Mouse (Mus musculus): ENCODE results near the gene Blmh. TPM values are rescaled to one million over a fixed set of nuclear protein-coding genes. Genes with fewer than 3 reads are reported as not detected.
"Not testable (repeated sequence)": the region's sequence is repeated elsewhere in the genome, so short reads cannot be mapped to it uniquely, and the experiment has no call there.

The Blmh gene
- total RNA-seq, 2 experiments from 2014 or later: 70.3 to 70.9 TPM

DNA sequence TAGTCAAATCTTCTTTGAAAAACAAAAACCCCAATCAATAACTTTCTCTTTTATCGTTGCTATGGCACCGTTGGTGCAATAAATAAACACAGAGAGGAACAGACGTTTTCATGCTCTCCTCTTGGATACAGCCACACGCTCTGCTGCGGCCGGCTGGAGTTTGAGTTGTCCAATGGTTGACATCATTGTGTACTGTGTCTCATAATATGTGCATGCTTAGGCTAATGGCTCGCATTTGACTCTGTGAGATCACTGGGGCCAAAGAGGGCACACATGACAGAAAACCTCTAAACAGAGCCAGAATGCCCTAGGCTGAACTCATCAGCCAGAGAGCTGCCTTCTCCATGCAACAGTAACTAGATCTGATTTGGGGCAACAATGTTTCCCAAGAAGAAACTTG, 10.2 kb upstream of the Blmh start:
- no peak for DNase-seq (ENCODE audit: low spot score in 2 of 2)

DNA sequence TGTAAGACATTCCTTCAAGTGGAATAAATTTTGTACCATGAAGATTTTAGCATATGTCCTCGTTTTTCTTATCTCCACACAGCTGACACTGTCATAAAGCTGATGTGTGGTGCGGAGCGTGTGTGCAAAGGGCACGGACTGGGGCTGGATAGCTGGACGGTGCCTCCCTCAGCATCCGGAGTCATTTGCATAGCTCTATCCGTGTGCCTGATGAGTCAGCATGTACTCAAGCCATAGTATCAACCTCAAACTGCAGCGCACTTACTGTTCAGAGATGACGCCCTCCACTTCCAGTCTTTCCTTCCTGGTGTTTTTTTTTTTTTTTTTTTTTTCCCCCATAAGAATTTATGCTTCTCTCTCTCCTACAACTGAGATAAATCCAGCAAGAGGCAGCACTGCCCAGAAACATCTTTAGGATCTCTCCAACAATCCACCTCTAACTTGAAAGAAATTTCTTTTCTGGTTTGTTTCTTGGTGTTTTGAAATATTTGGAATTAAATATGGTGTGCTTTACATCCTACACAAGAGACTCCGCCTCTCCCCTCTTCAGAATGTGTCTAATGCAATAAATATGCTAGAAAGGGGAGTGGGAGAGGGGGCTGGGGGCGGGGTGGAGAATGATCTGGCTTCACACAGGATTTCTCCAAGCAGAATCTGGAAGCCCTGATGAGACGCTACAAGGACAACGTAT, 7.9 kb upstream of the Blmh start:
- DNase-seq (ENCODE audit: low spot score in 2 of 2): no peak

DNA sequence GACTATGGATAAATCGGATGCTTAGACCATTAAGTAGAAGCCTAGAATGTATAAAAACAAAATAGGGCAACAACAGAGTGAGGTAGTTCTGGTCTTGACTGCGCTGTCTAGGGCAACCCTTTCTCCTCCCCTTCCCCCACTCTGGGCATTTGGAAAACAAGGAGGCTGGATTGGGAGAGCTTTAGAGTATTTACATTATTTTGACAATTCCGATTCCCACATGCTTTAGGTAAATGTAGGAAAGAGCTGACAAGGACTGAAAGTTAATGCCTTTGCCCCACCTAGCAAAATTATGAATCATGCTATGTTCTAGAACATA, 7.4 kb upstream of the Blmh start:
- DNase-seq (ENCODE audit: low spot score in 2 of 2): no peak

DNA sequence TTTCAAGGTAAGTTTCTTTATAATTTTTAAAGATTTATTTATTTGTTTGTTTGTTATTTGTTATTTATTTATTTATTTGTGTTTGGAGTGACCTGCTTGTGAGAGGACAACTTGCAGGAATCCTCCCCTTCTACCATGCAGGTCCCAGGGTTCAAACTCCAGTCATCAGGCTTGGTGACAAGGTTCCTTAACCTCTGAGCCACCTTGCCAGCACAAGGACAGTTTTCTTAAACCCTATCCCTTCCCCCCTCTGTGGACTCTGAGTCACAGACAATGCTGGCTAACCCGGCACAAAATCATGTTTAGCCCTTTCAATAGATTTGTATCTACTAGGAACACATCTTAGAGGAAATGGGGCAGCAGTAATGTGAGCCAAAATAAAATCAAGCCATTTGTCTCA, 4.0 kb upstream of the Blmh start:
- DNase-seq (ENCODE audit: low spot score in 2 of 2): no peak

DNA sequence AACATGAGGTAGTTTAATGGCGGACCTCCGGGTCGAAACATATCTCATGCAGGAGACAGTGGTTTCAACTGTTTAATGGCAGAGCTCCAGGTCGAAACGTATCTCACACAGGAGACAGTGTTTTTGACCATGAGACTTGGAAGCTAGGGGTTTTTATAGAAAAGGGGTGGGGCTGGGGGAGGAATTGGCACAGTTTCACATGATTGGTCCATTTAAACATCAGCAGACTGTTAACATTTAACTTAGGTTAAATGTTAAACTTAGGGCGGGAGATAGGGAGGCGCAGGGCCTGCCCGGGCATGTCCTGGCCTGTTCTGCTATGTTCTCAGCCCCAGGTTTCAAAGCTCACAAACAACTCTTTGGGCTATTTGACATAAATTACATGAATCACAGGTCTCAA, 4.0 kb downstream of the Blmh start:
- DNase-seq (ENCODE audit: low spot score in 2 of 2): not testable (repeated sequence)

DNA sequence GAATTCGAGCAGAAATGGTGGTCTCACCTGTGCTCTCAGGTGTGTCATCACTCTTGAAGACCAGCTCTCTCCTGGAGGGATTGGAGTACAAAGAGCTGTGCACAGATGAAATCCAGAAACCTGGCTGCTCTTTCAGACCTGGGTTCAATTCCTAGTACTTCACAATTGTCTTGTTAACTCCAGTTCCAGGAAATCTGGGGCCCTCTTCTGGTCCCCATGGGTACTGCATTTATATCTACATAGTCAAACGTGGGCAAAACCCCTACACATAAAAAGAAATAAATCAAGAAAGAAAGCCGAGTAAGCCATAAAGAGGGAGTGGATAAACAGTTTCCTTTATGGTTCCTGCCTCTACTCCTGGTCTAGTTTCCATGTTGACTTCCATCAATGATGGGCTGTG, 8.6 kb downstream of the Blmh start:
- no peak for DNase-seq (ENCODE audit: low spot score in 2 of 2)

DNA sequence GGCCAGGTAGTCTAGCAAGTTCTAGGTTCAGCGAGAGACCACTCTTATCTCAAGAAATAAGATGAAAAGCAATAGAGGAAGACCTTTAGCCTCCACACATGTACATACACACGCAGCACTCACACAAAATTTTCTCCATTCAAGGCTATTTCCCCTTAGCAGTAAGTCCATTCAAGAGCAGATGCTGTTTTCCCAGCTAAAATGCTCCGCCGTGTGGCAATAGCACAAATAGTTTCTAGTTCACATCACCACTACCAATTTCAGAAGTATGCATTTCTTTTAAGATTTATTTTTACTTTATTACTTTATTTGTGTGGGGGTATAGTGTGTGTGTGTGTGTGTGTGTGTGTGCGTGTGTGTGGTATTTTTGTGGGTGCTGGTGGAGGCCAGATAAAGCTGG, 12.0 kb downstream of the Blmh start:
- no peak for DNase-seq (ENCODE audit: low spot score in 2 of 2)

DNA sequence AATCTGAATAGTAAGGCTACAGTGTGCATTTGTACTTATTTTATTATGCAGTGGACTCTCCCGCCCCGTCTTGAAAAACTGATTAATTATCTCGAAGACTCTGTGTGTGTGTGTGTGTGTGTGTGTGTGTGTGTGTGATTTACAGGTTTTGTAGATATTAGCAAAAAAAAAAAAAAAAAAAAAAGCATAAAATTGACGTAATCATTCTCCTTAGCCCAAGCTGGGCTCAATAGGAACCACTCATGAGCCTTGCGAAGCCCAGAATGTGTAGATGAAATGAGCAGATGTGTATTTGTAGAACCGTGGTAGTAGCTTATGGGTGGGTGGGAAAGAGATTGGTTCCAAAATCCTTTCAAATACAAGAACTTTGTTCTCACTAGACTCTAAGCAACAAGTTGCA, 20.2 kb downstream of the Blmh start:
- DNase-seq (ENCODE audit: low spot score in 2 of 2): no peak

DNA sequence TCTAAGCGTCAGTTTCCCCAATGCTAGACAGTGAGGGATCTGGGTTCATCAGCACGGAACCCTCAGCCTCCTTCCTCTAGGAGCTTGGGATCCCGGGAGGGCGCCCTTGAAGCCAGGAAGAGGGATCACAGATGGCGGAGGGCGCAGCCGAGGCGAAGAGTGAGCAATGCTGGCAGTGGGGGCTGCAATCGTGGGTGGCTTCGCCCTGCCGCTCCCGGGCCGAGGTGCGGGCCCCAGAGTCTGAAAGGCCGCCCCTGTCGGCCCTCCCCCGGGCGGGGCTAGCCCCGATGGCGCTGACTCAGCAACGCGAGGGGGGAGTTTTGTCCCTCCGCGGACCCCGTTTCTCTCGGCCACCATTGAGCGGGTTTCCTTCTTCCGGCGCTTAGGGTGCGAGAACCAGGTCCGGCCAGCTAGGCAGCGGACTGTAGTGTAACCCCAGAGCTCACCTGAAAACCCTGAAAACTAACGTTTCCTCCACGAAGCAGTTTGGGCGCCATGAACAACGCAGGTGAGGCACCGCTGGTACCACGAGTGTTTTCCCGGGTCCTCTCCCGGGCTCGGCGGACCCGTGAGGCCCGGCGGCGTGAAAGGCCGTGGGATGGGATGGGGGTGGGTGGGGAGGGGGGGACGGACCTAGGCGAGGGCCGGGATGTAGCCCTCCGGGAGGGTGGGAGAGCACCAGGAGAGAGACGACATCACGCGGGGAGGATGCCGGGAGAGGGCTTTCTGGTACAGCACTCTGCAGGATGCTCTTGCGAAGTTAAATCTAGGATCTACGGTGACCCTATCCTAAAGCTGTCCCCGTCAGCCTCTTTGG, 21.0 kb downstream of the Blmh start:
- DNase-seq (ENCODE audit: low spot score in 2 of 2): peak; percentile 96 to 97

DNA sequence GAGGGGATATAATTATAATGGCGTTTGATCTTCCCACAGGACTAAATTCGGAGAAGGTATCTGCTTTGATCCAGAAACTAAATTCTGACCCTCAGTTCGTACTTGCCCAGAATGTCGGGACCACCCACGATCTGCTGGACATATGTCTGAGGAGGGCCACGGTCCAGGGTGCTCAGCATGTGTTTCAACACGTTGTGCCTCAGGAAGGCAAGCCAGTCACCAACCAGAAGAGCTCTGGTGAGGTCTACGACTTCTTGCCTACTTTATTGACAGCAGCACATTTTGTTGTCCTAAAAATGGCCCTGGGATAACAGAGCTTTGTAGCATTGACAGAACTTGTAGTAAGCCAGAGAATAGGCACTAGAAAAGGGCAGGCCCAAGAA, 21.6 kb downstream of the Blmh start:
- DNase-seq (ENCODE audit: low spot score in 2 of 2): peak in 1 of 2 experiments; percentile 13

DNA sequence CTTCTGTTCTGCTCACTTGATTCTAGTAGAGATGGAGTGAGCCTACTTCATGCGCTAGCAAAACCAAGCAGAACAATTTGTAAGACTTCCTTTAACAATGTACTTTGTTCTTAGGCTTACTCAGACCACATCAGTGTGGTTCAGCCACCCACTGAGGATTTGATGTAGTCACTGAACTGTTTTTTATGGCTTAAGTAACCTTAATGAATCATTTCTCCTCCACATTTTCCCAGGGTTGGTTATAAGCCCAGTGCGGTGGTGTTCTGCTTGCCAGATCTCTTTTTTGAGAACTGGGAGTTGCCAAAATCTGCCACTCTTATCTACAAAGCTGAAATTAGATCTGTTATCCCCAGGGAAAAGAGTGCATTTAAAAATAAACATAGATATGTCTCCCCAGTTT, 28.9 kb downstream of the Blmh start:
- DNase-seq (ENCODE audit: low spot score in 2 of 2): no peak

DNA sequence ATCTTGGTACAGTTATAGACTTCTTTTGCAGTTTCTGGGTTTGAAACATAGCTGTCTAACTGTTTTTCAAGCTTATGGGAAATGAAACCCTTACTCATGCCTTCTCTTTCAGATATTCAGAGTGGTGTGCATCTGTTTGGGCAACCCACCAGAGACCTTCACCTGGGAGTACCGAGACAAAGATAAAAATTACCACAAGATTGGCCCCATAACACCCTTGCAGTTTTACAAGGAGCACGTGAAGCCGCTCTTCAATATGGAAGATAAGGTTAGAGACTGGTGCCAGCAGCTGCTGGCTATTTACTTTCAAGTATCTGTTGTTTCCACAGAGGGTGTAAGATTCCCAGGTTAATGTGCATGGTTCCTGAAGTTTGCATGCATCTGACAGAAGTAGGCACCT, 41.1 kb downstream of the Blmh start:
- no peak for DNase-seq (ENCODE audit: low spot score in 2 of 2)

DNA sequence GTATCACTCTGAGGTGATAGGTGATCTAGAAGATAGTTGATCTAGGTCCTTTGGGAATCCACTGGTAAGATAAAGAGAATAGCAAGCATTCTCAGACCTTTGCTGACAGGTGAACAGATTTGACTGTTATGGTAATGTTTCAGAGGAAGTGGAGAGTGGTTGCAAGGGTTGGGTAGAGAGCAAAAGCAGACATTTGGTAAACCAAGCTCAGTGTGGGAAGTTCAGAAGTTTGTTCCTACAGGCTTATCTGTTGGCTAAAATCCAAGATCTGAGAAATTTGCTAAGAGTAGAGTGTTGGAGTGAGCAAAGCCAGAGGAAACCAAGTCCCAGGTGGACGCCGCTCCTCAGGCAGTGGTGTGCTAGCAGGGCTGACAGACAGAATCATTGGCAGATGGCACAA, 45.7 kb downstream of the Blmh start:
- no peak for DNase-seq (ENCODE audit: low spot score in 2 of 2)

DNA sequence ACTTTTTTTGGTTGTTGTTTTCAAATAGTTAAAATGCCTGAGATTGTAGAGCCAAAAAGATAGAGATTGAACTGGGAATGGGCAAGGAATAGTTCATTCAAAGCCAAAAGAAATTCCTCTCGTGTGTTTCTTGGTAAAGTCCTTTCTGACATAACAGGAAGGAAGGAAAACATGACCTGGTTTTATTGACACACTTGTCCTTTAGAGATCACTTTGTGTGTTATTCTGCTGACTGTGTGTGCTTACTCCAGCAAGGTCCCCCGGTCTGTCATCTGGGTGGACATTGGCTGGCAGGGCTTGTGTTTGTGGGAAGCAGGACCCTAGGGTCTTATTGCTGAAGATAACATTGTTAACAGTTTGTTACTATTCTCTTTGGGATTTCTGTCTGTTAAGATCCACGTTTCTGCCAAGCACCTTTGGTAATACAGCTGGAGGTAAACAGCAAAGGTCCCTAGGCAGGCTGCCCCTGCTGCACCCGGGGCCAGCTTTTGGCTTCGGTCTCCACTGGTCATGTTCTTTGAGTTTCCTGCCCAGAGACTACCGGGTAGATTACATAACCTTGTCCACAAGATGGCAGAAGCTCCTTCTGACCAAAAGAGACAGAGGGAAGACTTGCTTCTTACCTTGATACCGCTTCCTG, 50.2 kb downstream of the Blmh start:
- DNase-seq (ENCODE audit: low spot score in 2 of 2): no peak

DNA sequence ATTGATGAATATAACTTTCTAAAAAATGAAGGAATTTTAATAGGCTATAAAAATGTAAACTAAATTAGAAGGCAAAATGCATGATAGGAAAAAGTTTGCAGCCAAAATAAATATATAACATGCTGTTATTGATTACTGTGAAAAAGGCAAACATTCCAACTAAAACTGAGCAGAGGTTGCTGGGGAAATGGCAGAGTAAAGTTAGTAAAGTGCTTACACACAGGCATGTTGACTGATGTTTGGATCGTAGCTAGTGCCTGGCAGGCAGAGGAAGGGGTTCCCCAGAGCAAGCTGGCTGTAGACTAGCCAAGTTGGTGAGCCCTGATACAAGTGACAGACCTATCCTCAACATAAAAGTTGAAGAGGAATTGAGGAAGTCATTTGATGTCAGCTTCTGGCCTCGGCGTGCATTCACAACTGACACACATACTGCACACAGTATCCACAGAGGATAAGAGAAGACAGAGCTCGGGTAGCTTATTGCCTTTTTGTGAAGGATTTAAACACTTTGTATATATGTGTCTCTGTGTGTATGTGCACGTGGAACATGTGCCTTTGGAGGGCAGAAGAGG, 57.0 kb downstream of the Blmh start:
- no peak for DNase-seq (ENCODE audit: low spot score in 2 of 2)

DNA sequence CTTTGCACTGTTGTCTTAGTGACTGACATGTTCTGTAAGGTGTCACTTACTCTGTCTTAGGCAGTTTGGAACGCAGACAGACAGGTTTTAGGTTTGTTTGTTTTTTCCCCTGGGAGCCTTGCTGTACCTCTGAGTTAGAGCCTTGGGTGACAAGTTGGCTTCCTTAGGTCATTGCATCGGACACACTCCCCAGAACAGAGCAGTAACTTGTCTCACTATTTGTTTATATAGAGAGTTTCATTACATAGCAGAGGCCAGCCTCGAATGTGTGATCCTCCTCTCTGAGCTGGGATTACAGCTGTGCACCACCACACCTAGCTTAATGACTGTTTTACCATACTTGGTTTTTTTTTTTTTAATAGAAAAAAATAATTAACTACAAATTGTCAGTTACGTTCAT, 57.8 kb downstream of the Blmh start:
- DNase-seq (ENCODE audit: low spot score in 2 of 2): no peak

DNA sequence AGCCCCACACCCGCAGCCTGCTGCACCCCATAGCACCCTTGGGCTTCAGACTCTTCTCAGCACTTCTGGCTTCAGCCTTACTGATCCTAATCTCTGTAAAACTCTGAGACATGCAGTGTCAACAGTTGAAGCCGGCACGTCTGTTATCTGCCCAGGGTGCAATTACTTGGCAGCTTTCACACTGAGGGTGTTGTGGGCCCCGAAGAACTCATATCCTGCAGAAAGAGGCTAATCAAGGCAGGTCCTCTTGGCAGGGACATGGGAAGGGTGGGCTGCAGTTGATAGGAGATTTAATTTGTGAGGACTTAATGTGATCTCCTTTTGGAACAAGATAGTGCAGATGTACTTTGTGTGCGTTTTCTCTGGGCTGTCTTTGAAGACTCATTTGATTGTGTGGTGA, 59.0 kb downstream of the Blmh start:
- DNase-seq (ENCODE audit: low spot score in 2 of 2): no peak

DNA sequence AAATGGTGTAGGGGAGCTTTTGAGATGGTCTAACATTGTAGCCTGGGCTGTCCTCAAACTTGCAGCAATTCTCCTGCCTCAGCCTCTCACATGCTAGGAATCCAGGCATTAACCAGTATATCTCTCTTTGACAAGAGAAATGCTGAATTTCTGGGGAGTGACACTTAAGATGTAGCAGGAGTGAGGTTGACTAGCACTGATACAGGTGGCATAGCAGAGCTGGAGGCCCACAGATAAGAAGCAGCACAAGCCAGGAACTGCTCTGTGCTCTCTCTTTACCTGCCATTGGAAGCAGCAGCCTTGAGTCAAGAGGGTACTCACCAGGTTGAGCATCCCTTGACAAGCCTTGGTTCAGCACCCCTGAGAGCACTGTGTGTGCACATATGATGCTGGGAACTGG, 59.6 kb downstream of the Blmh start:
- no peak for DNase-seq (ENCODE audit: low spot score in 2 of 2)

DNA sequence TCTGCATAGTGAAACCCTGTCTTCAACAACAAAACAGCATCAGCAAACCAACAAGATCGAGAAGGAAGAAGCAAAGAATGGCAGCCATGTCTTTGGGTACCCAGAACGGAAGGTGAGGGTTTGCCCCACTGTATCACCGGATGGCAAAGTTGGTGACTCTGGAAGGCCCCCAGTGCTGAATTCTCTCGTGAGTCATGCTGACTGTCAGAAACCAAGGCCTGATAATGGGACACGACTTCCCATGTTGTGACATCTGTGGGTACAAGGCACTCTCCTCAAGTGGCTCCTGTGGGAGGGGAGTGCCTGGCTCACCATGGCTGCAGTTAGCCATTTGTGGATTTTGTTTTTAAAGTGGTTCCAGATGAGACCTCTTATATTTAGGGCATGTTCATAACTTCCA, 66.2 kb downstream of the Blmh start:
- DNase-seq (ENCODE audit: low spot score in 2 of 2): no peak

DNA sequence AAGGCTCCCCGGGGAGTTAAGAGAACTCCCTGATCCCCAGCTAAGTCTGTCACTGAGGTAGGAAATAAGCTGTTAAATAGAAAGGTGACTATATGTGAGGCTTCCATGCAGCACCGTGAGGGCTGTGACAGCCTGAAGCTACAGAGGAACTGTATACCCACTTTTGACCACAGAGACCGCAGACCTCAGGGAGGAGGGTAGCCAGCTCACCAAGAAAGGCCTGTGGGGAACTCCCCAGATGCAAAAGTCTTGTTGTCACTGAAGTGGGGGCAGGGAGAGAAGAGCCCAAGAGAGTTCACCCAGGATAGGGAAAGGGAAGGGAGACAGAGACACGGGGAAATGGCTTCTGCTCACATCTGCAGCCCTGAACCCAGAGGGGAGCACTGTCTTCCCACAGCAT, 68.3 kb downstream of the Blmh start:
- DNase-seq (ENCODE audit: low spot score in 2 of 2): no peak

DNA sequence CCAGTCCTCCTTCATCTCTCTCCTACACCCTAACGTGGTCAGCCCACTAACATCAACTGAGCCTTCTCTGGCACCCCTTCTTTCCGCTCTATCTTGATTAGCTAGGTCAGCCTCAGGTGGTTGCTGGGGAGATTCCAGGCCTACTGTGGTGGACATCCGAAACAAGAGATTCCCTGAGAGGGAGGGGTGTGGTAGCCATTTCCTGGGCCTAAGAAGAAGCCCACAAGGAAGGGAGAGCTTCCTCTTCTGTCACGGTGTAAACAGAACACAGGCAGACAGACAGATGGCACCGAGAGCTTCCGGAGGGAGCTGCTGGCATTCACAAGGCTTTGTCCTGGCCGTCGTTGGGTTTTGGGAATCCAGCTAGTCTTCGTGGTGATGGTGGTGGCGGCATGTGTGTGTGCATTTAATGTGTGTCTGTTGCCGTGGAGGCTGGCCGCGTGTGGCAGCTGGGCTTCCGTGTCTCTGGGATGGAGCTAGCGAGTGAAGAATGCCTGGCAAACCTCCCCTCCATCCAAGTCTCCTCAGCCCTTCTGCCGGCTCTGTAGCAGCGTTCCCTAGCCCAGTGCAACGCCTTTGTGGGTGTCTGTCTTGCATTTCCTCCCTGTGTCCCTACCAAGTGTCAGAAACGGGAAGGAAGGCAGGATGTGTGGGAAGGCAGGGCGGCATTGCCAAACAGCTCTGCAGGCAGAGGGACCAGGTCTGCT, 71.5 kb downstream of the Blmh start:
- no peak for DNase-seq (ENCODE audit: low spot score in 2 of 2)

DNA sequence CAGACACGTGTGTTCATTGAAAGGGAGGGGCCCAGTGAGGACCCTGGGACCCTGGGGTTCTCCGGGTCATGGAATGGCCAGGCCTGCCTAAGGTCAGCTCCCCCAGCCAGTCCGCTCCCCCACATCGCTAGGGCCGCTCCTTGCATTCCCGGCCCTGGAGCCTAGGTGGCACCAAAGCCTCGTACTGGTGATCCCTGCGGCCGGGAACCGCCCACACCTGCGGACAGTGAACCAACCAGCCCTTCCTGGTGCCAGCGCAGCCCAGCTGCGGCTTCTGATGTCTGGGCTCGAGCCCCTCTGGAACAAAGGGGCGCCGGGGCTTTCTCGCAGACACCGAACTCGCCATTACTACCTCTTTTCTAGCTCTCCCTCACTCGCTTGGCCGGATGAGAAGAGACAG, 72.7 kb downstream of the Blmh start:
- peak; percentile 56 to 64 for DNase-seq (ENCODE audit: low spot score in 2 of 2)

Measured in gastrocnemius, postnatal 4 days (tissue).